Mouse (Mus musculus) gastrocnemius, adult 18-20 months (tissue): ENCODE measurements at regions not wholly inside any gene's neighbourhood (a gene's known extent, or its start where the extent isn't known, plus 50 kb on each side); places are given as distances from the start of the nearest gene placed in this dataset.

ENCODE experiments used
- DNase-seq: peaks from one replicate; pipeline ENCODE4 v3.0.0; 2021; ENCODE audit warnings: low spot score

- no peak for DNase-seq
These were observed 73.0 kb downstream of the Tsen15 start for GRCm38 (mm10) chr1:152313480-152313879.

- no peak for DNase-seq
These were observed 81.0 kb downstream of the Tsen15 start for GRCm38 (mm10) chr1:152305461-152305860.

GRCm38 (mm10) chr1:152304487-152305130 lies 81.9 kb downstream of the Tsen15 start:
- DNase-seq, result peak; percentile 58

- no peak for DNase-seq
These were observed 85.1 kb downstream of the Tsen15 start for GRCm38 (mm10) chr1:152301355-152301754.

- no peak for DNase-seq
These were observed 94.2 kb downstream of the Tsen15 start for GRCm38 (mm10) chr1:152292196-152292736.

- peak; percentile 85 for DNase-seq
These were observed 95.7 kb downstream of the Tsen15 start for GRCm38 (mm10) chr1:152290768-152291167.

- peak; percentile 15 for DNase-seq
These were observed 98.7 kb downstream of the Tsen15 start for GRCm38 (mm10) chr1:152287566-152288490.

- DNase-seq, result no peak
These were observed 99.8 kb downstream of the Tsen15 start for GRCm38 (mm10) chr1:152286677-152287076.

- no peak for DNase-seq
These were observed 104.4 kb downstream of the Tsen15 start for GRCm38 (mm10) chr1:152282106-152282505.

- no peak for DNase-seq
These were observed 105.3 kb downstream of the Tsen15 start for GRCm38 (mm10) chr1:152281201-152281600.

GRCm38 (mm10) chr1:152280014-152280413 lies 106.5 kb downstream of the Tsen15 start:
- DNase-seq, result no peak

- no peak for DNase-seq
These were observed 111.5 kb downstream of the Tsen15 start for GRCm38 (mm10) chr1:152275011-152275410.

GRCm38 (mm10) chr1:152273430-152273829 lies 113.1 kb downstream of the Tsen15 start:
- no peak for DNase-seq

- DNase-seq, result no peak
These were observed 116.4 kb downstream of the Tsen15 start for GRCm38 (mm10) chr1:152269936-152270702.

- DNase-seq, result no peak
These were observed 120.1 kb downstream of the Tsen15 start for GRCm38 (mm10) chr1:152266390-152266789.

GRCm38 (mm10) chr1:152264981-152265380 lies 121.5 kb downstream of the Tsen15 start:
- no peak for DNase-seq

- DNase-seq, result no peak
These were observed 125.0 kb downstream of the Tsen15 start for GRCm38 (mm10) chr1:152261472-152261871.

GRCm38 (mm10) chr1:152260950-152261349 lies 125.5 kb downstream of the Tsen15 start:
- no peak for DNase-seq

- no peak for DNase-seq
These were observed 128.2 kb downstream of the Tsen15 start for GRCm38 (mm10) chr1:152258258-152258657.

GRCm38 (mm10) chr1:152253906-152254305 lies 132.6 kb downstream of the Tsen15 start:
- DNase-seq, result no peak

GRCm38 (mm10) chr1:152253486-152253885 lies 133.0 kb downstream of the Tsen15 start:
- no peak for DNase-seq
